Mouse (Mus musculus): ENCODE results near the gene Kank2. TPM values are rescaled to one million over a fixed set of nuclear protein-coding genes. Genes with fewer than 3 reads are reported as not detected.
"Not testable (repeated sequence)": the region's sequence is repeated elsewhere in the genome, so short reads cannot be mapped to it uniquely, and the experiment has no call there.

Gene Kank2
- total RNA-seq, 2 experiments from 2014 or later, result 7.1 to 7.8 TPM

- not testable (repeated sequence) for DNase-seq (ENCODE audit: low spot score in 2 of 2)
Measured at GRCm38 (mm10) chr9:21786309-21786708, 12.2 kb downstream of the Kank2 start.

GRCm38 (mm10) chr9:21784517-21785307 is 13.8 kb downstream of the Kank2 start:
- DNase-seq (ENCODE audit: low spot score in 2 of 2), result no peak

- no peak for DNase-seq (ENCODE audit: low spot score in 2 of 2)
Measured at GRCm38 (mm10) chr9:21781657-21782468, 16.7 kb downstream of the Kank2 start.

GRCm38 (mm10) chr9:21777726-21778125 is 20.8 kb downstream of the Kank2 start:
- DNase-seq (ENCODE audit: low spot score in 2 of 2), result no peak

- DNase-seq (ENCODE audit: low spot score in 2 of 2), result no peak
Measured at GRCm38 (mm10) chr9:21774353-21774752, 24.2 kb downstream of the Kank2 start.

GRCm38 (mm10) chr9:21773396-21773795 is 25.1 kb downstream of the Kank2 start:
- not testable (repeated sequence) for DNase-seq (ENCODE audit: low spot score in 2 of 2)

- DNase-seq (ENCODE audit: low spot score in 2 of 2), result no peak
Measured at GRCm38 (mm10) chr9:21769558-21770183, 28.9 kb downstream of the Kank2 start.

- DNase-seq (ENCODE audit: low spot score in 2 of 2), result no peak
Measured at GRCm38 (mm10) chr9:21768511-21769411, 29.8 kb downstream of the Kank2 start.

GRCm38 (mm10) chr9:21767896-21768295 is 30.6 kb downstream of the Kank2 start:
- DNase-seq (ENCODE audit: low spot score in 2 of 2), result no peak

- DNase-seq (ENCODE audit: low spot score in 2 of 2), result no peak
Measured at GRCm38 (mm10) chr9:21764084-21764999, 34.2 kb downstream of the Kank2 start.

- no peak for DNase-seq (ENCODE audit: low spot score in 2 of 2)
Measured at GRCm38 (mm10) chr9:21762135-21762534, 36.4 kb downstream of the Kank2 start.

GRCm38 (mm10) chr9:21760155-21761088 is 38.1 kb downstream of the Kank2 start, which contains the start of gene Spc24:
TSS of gene Spc24 (minus strand) at chr9:21760303.
- peak; percentile 94 to 98 for DNase-seq (ENCODE audit: low spot score in 2 of 2)

- no peak for DNase-seq (ENCODE audit: low spot score in 2 of 2)
Measured at GRCm38 (mm10) chr9:21759718-21760117, 38.8 kb downstream of the Kank2 start.

GRCm38 (mm10) chr9:21758576-21759529 is 39.7 kb downstream of the Kank2 start:
- DNase-seq (ENCODE audit: low spot score in 2 of 2), result no peak

- no peak for DNase-seq (ENCODE audit: low spot score in 2 of 2)
Measured at GRCm38 (mm10) chr9:21754516-21755321, 43.8 kb downstream of the Kank2 start.

- peak in 1 of 2 experiments; percentile 53 for DNase-seq (ENCODE audit: low spot score in 2 of 2)
Measured at GRCm38 (mm10) chr9:21754003-21754402, 44.5 kb downstream of the Kank2 start.

All from layer of hippocampus, postnatal 14 days (tissue).